Mouse (Mus musculus): ENCODE data around the gene Arhgap10.
"Not testable (repeated sequence)": the region's sequence is repeated elsewhere in the genome, so short reads cannot be mapped to it uniquely, and the experiment has no call there.

Arhgap10 gene

DNA sequence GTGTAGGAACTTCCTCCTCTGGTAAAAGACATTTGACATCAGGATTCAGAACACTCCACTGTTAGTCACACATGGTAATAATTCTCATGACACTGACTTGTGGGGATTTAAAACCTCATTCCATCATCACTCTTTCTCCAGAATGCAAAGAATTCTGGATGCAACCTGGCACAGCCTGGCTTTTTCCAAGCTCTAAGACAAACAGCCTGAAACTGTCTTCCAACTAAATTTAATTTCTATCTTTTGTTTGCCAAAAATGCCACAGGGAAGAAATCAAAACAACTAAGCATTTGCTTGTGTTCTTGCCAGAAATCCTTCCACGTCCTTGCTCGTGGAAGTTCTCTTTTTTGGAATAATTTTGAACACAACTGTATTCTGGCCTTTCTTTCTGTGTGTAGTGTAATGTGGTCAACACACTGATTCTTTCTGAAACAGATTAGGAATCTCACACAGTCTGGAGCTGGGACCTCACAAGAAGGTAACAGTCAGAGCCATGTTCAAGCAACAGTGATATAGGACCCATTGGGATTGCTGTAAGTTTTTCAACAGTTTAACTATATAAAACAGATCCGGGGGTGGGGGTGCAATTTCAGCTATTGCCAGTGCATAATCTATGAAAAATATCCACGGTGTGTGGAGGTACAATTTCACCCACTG is 167.5 kb downstream of the Arhgap10 start:
- no peak for DNase-seq (ENCODE audit: low spot score in 2 of 2)

DNA sequence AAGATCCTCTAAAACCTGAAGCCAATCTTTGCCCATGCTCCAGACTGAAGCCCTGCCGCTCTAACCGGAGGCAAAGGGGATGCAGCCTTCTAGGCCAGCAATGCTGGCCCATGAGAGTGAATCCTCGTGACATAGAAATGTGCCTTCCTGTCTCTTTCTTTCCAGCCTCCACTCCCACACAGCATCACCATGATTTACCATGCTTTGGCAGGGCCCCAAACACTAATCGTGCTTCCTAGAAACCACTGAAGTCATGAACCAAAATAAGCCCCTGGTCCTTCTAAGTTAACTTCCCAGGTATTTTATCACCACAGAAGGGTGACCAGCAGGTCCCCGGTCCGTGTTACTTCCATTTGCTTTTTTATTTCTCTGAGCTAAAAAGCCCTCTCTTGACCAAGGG is 173.8 kb downstream of the Arhgap10 start:
- DNase-seq (ENCODE audit: low spot score in 2 of 2) = no peak

DNA sequence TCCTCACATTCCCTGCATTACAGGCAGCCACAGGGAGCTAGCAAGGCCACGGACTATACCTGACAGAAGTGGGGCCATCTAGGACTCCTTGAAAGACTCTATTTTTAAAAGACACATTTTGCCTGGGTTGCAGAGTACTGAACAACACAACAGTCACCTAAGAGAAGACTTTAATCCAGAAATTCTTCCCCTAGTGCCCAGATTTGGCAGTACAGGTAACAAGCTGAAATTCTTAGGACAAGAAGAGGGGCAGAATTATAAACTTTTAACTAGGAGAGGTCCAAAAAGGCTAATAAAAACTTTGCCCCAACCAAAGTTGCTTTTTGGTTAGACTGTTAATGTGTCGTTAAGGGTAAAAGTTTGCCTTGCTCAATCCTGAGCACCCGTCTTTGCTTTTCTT is 174.4 kb downstream of the Arhgap10 start:
- DNase-seq (ENCODE audit: low spot score in 2 of 2) = no peak

DNA sequence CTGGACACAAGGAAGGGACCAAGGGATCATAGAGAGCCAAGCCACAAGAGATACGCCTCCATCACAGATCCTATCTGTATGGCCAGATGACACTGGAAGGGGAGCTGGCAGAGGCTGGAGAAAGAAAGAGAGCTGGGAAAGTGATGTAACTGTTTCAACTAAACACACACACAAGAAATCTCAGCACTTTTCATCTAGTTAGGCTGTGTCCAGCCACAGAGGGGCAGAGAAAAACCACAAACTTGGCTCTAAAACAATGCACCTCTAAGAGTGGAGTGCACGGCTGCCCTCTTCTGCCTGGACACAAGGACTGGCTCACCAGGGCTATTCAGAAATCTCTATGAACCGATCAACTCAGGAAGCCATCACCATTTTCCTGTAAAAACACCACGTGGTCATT is 175.6 kb downstream of the Arhgap10 start:
- DNase-seq (ENCODE audit: low spot score in 2 of 2) = no peak

DNA sequence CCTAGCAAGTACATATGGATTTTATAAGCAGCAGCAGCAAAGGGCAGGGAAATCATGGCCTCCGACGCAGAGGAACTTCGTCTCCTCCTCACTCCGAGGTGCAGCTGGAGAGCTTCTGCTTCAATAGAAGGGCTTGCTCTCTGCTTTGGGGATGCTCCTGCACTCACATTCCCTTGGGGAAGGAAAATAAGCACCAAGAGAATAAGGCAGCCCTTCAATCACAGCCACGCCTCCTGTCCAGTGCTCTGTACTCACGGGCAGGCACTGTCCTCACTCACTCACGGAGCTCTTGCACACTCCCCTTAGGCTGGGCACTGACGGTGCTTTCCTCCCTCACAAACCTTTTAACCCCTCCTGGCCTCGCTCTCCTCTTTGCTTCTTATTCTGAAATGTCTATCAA is 176.4 kb downstream of the Arhgap10 start:
- no peak for DNase-seq (ENCODE audit: low spot score in 2 of 2)

DNA sequence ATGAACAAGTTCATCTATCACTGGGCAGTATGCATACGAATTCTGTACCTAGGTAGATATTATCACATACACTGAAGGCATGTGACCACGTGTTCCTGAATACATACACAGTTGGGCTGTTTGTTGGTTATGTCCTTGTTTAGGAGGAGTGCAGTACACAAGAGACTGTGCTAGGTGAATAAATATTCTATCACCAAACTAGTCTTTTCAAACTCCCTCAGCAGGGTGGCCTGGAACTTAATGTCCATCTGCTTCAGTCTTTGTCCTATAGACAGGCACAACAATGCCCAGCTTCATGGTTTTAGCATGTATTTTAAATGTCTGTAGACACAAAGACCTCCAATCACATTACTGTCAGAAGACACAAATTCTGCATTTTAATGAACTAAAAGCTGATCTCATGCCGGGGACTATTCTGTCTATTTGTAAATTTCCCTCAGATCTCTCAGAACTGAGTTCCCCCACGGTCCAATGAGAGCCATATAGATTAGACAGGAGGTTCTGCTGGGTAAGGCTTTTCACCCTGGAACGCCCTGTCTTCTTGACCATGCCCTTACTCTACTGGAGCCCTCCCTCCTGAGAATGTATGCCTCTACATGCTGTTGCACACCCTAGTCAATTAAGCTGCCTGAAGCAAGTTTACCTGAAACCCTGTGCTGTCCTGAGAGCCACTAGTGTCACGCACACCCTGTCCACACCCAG is 177.6 kb downstream of the Arhgap10 start:
- no peak for DNase-seq (ENCODE audit: low spot score in 2 of 2)

DNA sequence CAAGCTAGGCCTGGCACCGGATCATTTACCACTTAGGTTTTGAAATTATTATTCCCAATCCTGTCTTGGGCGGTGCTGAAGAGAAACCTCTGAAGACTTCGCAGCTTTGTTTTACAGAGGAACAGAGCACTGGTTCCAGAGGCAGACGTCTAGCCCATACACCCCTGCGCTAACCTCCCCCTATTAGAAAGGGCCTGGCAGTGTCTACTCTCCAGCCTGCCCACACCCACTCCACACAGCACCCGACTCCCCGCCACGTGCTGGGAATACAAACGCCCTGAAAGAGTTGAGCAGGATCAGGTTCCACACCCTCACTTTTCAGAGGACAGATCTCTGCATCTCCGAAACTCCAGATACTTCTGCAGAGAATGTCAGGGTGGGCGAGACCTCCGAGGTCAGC is 180.5 kb downstream of the Arhgap10 start:
- no peak for DNase-seq (ENCODE audit: low spot score in 2 of 2)

DNA sequence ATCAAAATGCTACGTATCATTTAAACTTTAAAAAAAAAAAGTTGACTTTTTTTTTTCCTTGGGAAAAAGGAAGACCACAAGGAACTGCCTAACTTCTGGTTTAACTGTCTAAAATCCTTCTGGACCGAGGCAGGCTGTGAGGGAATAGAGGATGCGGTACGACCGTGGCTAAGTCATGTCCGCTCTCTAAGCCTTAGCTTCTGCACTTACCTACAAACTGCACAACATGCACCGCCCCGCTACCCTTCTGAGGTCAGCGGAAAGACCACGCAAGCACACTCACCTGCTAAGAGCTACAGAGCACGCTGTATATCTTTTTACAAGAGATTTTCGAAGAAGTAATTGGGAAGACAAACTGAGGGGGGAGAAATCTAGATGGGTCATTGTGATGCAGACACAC is 186.6 kb downstream of the Arhgap10 start:
- no peak for DNase-seq (ENCODE audit: low spot score in 2 of 2)

DNA sequence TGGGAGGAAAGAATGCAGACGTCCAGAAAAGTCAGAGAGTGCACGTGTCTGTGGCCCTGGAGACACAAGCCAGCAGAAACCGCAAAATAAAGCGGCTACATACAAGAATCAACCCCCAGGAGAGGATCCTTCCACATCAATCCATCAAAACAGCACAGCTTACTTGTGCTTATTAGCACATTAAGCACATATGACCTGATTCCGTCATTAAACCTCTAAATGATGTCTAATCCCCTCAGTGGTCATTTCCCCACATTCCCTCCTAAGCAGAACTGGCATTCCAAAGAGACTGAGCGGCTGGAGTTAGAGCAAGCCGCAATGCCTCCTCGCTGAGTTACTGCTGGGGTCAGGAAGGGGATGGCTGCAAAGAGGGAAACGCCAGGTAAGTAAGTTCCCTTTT is 187.4 kb downstream of the Arhgap10 start:
- no peak for DNase-seq (ENCODE audit: low spot score in 2 of 2)

DNA sequence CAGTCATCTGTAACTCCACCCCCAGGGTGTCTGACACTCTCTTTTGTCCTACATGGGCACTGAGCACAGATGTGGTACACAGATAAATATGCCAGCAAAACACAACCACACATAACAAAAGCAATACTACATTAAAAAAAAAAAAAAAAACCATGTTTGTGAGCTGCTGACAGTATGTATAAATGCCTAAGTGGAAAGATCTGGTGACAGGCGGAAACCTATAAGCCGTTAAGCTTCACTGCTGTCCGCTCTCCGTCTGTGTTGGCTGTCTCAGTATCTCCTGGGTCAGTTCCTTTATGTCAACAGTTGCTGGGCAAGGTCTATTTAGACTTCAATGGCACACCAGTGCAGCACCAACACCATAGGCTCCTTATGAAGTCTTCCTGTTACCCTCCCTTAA is 188.0 kb downstream of the Arhgap10 start:
- DNase-seq (ENCODE audit: low spot score in 2 of 2) = no peak

DNA sequence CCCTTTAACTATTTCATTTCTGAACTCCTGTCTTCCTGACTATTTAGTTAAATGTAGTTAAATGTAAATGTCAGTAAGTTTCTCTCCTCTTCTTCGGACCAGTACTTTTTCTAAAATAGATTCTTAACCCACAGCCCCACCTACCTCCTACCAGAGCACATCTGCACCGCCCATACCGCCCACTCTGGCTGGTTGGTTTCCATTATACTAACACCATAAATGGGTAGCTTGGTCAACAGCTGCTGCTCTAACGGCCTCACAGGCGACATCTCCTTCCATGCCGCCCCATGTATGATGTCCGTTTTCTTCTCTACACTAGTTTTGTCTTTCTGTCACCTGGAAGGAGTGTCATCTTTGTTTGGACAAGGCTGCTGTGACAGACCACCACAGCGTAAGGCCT is 189.3 kb downstream of the Arhgap10 start:
- no peak for DNase-seq (ENCODE audit: low spot score in 2 of 2)

DNA sequence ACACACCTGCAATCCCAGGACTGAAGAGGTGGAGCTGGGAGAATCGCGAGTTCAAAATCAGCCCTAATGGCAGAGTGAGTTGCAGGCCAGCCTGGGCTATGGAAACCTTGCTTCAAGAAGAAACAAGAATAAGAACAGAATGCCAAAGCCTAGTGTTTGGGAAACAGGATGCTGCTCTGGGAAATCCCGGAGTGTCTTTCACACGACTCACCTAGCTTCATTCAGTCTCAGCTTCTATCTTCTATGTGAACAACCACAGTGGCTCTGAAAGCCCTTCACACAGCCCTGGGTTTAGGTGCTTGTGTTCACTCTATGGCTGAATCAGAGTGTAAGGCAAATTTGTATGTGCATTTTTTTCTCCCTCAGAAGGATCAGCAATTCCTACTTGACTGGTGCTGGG is 190.4 kb downstream of the Arhgap10 start:
- no peak for DNase-seq (ENCODE audit: low spot score in 2 of 2)

DNA sequence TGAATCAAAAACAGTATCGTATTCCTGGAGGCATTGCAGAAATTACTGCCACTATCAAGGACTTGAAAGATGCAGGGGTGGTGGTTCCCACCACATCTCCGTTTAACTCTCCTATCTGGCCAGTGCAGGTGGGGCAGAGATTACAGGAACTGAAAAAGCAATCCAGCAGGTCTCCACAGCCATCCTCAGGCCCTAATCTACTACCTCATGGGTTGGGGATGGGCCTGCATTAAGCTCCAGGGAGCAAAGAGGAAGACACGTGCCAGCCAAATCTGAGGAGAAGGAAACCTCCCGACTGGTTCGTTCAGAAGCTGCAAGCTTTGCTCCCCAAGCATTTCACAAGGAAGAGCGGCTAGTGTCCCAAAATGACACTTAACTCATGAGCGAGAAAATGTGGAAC is 195.0 kb downstream of the Arhgap10 start:
- DNase-seq (ENCODE audit: low spot score in 2 of 2) = not testable (repeated sequence)

DNA sequence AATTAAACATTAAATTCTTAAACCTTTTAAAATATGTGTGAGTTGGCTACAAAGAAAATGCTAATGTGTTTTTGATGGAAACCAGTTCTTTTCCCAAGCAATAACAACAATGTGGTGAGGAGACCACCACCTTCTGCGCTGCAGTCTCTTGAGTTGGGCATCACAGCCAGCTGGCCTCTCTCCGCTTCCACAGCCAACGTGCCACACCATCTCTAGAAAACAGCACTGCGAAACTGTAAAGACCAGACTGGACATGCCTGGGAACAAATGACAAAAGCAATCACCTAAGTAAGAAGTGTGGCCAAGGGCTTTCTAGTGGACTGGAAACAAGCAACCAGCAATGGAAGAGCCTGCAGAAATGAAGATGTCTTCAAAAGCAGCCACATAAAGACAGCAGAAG is 195.9 kb downstream of the Arhgap10 start:
- no peak for DNase-seq (ENCODE audit: low spot score in 2 of 2)

DNA sequence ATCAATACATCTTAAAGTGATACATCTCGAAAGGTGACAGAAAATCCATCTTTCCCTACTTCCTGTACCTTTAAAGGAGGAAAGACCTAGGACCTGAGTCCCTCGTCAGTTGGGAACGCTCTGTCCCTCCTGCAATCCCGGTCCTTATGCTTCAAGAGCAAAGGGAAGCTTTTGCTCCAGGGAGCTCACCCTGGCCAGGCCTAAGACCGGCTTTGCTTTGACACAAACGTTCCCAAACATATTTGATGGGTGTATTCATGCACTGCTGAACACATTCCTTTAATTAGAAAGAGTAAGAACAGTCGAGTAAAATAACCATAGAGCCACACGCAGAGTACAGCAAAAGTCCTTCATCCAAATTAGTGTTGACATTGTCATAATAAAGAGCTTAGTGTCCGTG is 199.2 kb downstream of the Arhgap10 start:
- DNase-seq (ENCODE audit: low spot score in 2 of 2) = no peak

DNA sequence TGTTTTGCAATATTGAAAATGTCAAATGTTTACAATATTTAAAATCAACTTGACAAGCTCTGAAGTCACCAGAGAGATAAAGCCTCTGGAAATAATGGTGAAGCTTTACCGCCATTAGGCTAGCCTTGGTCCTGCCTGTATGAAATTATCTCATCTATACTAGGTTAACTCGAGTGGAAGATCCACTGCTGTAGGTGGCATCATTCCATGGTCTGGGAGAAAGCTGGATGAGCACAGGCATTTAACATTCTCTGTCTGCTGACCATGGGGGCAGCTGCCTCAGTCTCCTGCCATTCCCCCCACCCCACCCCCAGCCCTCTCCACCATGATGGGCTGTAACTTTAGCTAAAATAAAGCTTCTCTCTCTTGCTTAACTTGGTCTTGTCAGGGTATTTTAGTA is 200.0 kb downstream of the Arhgap10 start:
- no peak for DNase-seq (ENCODE audit: low spot score in 2 of 2)

DNA sequence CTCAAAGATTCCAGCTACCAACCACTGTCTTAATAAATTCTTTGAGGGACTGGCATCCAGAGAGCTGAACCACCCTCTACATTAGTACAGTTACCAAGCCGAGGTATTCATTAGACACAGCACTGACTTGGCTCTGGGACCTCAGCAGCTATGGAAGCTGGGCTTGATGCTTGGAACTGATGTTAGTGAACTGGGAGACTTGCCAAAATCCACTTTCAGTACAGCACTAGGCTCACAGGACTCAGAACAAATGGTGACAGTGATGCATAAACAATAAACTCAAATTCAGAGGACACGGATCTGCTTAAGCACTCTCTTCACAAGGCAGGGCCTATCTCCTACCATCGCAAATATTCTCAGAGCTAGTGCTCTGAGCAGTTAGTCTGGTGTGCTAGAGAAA is 204.8 kb downstream of the Arhgap10 start:
- no peak for DNase-seq (ENCODE audit: low spot score in 2 of 2)

DNA sequence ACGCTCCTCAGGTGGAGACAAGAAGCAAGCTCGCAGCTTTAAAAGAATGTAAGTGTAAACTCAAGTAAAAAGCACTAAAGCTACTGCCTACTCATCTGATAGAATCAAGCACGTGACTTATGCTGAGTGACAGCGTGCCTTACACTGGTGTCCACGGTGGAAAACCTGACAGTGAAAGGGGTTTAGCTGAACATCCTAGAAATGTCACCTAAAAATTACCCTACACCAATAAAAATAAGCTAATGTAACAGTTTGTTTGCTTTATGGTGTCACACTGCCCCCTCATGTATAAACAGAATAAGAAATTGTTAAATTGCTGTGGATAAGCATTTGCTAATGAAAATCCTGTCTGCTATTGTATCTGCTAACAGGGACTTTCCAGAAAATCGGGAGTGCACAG is 206.0 kb downstream of the Arhgap10 start:
- no peak for DNase-seq (ENCODE audit: low spot score in 2 of 2)

DNA sequence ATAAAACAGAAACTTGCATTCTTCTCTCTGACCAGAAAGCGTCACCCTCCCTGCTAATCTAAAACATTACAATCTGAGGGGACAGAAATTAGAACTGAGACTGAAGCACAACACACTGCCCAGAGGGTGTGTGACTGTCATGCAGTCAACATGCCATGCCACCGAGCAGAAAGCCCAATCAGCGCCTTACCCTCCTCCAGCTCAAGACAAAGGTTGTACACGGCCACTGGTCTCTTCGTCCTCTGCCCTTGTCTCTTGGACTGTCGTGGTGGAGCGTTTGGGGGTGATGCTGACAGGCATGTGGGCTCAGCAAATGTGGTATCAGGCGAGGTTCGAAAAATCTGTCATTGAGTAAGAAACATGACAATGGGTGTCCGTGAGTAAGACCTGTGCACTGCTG is 207.2 kb downstream of the Arhgap10 start:
- no peak for DNase-seq (ENCODE audit: low spot score in 2 of 2)

DNA sequence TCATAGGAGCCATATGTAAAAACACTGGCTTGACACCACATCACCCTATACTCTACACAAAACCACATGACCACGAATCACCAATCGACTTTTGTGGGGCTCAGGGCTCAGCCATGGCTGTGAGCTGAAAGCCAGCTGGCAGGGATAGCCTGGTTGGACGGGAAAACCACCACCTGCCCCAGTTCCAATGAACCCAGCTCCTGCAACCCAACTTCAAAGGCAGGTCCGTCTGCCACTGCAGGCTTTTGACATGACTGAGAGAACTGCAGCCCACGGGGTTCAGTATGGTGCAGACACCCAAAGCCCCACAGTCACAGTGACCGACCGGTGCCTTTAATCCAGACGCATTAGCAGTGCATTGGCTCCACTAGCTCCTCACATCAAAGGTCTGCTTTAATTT is 207.7 kb downstream of the Arhgap10 start:
- no peak for DNase-seq (ENCODE audit: low spot score in 2 of 2)

DNA sequence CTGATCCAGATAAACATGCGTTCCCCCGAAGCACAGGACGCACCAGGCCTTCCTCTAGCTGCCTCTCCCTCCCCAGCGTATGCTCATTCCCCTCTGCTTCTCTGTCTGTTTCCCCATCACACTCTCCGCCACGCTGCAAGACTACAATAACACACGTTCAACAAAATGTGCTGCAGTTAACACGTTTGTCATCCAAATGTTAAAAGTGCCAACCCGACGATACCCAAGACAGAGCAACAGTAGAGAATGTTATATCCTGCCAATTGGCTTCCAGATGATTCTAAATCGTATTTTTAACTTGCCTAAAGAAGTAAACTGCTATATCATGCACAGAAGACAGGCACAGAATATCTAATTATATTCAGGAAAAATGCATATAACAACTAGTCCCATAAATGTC is 223.2 kb downstream of the Arhgap10 start:
- DNase-seq (ENCODE audit: low spot score in 2 of 2) = no peak

DNA sequence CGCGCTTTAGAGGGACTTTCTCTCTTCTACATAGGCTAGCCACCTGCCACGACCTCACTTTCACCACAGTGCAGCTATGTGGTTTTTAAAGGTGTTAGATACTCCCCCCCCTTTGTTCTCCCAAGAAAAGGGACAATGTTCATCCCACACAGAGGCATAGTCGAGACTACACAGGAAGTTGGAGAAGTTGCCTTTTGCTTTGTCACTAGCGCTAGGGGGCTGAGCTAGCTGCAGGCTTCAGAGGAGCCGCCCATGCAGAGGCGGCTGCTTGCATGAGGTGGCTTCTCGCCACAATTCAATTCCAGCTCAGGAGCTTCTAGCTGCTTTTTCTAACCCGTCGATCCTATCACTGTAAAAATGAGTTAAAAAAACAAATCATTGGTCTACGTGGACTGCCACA is 225.1 kb downstream of the Arhgap10 start:
- no peak for DNase-seq (ENCODE audit: low spot score in 2 of 2)

DNA sequence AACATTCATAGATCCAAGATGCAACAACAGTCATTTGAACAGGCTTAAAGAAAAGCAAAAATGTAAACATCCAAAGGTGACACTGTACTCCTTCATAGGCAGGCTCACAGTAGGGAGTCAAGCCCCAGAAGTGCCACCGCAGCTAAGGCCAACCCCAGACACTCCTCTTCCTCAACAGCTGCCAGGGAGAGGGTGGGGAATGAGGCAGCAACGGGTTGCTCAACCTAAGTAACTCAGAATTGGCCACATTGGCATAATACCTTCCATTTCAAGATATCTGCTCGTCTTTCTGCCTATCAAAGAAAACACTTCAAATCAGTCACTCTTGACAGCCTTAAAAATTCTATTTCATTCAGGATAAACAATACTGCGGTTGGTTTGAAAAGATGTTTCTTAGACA is 225.6 kb downstream of the Arhgap10 start:
- no peak for DNase-seq (ENCODE audit: low spot score in 2 of 2)

DNA sequence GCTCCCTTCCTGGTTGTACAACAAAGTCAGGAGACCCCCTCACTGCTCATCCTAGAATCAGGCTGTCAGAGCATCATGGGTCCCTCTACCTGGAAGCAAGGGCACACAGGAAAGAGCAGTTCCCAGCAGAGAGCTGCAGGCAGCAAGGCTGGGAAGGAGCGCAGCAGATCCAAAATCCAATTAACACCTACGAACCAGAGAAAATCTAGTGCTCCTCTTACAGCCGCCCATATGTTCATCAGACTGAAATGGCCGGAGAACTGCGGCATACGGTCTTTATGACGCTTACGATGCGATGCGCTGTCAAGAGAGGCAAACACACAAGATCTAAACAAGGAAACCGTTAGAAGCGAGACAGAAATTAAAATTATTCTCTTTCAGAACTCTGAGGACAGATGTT is 229.3 kb downstream of the Arhgap10 start:
- DNase-seq (ENCODE audit: low spot score in 2 of 2) = no peak
